Mouse (Mus musculus) adipocyte (in vitro differentiated cells): ENCODE data around the gene Olfr70.

ENCODE experiments used
- DNase-seq: peaks from one replicate; pipeline ENCODE4 v3.0.0-alpha.2; 2016; ENCODE audit warnings: low spot score

Gene Olfr70

GRCm38 (mm10) chr4:43655656-43656338 is 44.8 kb downstream of the Olfr70 start:
- DNase-seq: no peak

DNA sequence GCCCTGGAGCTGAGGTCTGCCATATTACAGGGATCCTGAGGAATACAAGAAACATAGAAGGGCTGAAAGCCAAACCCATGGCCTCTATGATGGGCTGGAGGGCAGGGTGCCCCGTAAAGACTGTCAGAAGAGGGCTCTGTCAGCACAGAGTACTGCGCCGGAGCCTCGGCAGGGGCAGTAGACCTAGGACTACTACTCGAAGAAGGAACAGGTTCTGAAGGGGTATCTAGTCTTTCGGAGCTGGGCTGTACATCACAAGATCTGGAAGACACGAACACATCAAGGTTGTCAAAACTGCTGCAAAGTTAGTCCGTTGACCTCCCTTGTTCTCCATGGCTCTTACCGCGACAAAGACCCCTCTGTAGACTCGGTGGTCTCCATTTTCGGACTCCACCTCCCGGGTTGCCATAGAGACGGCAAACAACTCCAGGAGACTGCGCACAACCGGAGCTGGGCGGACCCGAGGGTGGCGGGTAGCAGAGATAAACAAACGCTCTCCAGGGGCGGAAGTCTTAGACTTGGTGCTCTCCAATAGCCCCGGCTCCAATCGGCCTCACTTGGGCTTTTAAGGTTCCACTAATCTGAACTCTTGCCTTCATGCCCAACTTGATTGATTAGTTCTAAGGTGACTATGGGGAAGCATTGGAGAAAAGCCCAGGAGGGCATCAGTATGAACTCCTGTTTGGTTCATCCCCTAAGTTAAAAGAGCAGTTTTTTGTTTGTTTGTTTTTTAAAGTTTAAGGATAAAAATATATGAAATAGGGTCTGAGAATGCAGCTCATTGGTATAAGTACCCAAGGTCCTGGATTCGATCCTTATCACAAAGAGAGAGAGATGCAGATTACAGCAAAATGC is 47.2 kb downstream of the Olfr70 start, which contains the start of gene Spag8:
TSS of gene Spag8 (minus strand) at position 434 of the 855 bp plus-strand sequence.
- no peak for DNase-seq

- DNase-seq: no peak
These were observed 47.9 kb downstream of the Olfr70 start for GRCm38 (mm10) chr4:43652726-43653125.

- no peak for DNase-seq
These were observed 50.8 kb downstream of the Olfr70 start for GRCm38 (mm10) chr4:43649783-43650182.
